Comparison of ENCODE assay signal across 21 mouse cellular contexts in genomic region chr9:116290896-116291295, GRCm38 (mm10).
DNase-seq lines count a peak whose midpoint lies in the region; ATAC-seq and TF ChIP-seq lines count a peak whose summit lies in the region.
"Had no signal": no experiment of that assay in that cellular context is flagged by ENCODE, and none has a peak within 500 bp of the region (broad histone marks: within the 10 kb centered on the region; RNA-seq: fewer than 3 reads in every experiment).

No protein-coding gene starts in this region.

- H3K9me3 ChIP-seq in heart, embryonic 11.5 days (replicated peaks; ENCODE audit: control insufficient read depth, low read length), result no peaks in the 10 kb centered on the region
- H3K9me3 ChIP-seq in kidney, postnatal 0 days (replicated peaks; ENCODE audit: low read length), result no peaks in the 10 kb centered on the region
- peaks cover 3% of the 10 kb centered on the region for H3K9me3 ChIP-seq in CH12.LX (replicated peaks; ENCODE audit: low read length)
- H3K9me3 ChIP-seq in stomach, postnatal 0 days (ENCODE audit: control insufficient read depth, low read length), result no peaks in the 10 kb centered on the region
- H3K9me3 ChIP-seq: embryonic facial prominence, embryonic 15.5 days; forebrain, embryonic 10.5 days; hindbrain, embryonic 12.5 days had no signal

- no peaks in the 10 kb centered on the region for H3K79me2 ChIP-seq in heart, adult 2 months (replicated peaks; ENCODE audit: control insufficient read depth, insufficient read depth, low read length)
- no peaks in the 10 kb centered on the region for H3K79me2 ChIP-seq in CH12.LX (replicated peaks; ENCODE audit: control insufficient read depth, extremely low read depth, insufficient read depth, poor library complexity, severe bottlenecking)

- no peak overlapping the region for H3K4me2 ChIP-seq in heart, embryonic 11.5 days
- no peak overlapping the region for H3K4me2 ChIP-seq in kidney, postnatal 0 days (ENCODE audit: low read length)
- no peak overlapping the region for H3K4me2 ChIP-seq in CH12.LX (ENCODE audit: insufficient read depth, low read depth, poor library complexity, severe bottlenecking)
- H3K4me2 ChIP-seq in stomach, postnatal 0 days (replicated peaks; ENCODE audit: low read depth), result no peak overlapping the region
- H3K4me2 ChIP-seq: embryonic facial prominence, embryonic 15.5 days; hindbrain, embryonic 12.5 days had no signal

- TF ChIP-seq EP300 in heart, adult 2 months (IDR thresholded peaks at IDR 0.05; ENCODE audit: insufficient read depth, low read depth, low read length), result no peak
- no peak for TF ChIP-seq EP300 in CH12.LX (IDR thresholded peaks at IDR 0.05; ENCODE audit: low read length)
- TF ChIP-seq EP300 in stomach, postnatal 0 days (optimal IDR thresholded peaks at IDR 0.05), result no peak

- intact Hi-C loops in heart, adult 2 months (cut with DNase I), result loop anchor here (2.0 kb wide), 1 partner anchor 18 kb away; no protein-coding TSS in a partner anchor

- H3K4me1 ChIP-seq in heart, adult 2 months (ENCODE audit: control insufficient read depth, insufficient read depth, low read length), result peaks cover 3% of the 10 kb centered on the region
- no peaks in the 10 kb centered on the region for H3K4me1 ChIP-seq in heart, embryonic 11.5 days (ENCODE audit: control insufficient read depth, insufficient read depth, low read length)
- no peaks in the 10 kb centered on the region for H3K4me1 ChIP-seq in kidney, postnatal 0 days (replicated peaks; ENCODE audit: insufficient read depth, low read length)
- peaks cover 0 to 10% of the 10 kb centered on the region in 2 experiments; a peak in 3 of 4 replicates for H3K4me1 ChIP-seq in CH12.LX (ENCODE audit: control insufficient read depth in 1 of 2, insufficient read depth in 2 of 2)
- H3K4me1 ChIP-seq in stomach, postnatal 0 days (replicated peaks; ENCODE audit: control insufficient read depth, insufficient read depth), result no peaks in the 10 kb centered on the region
- H3K4me1 ChIP-seq: embryonic facial prominence, embryonic 15.5 days; hindbrain, embryonic 12.5 days had no signal

- in situ Hi-C loops in CH12.LX (cut with MboI; ENCODE audit: low pct_ligation_motif_present, low pct_unique_long_range_greater_than_20kb, low sequenced_read_pairs), result no loop called here

- no peak overlapping the region for H3K4me3 ChIP-seq in heart, adult 2 months
- no peak overlapping the region for H3K4me3 ChIP-seq in heart, embryonic 11.5 days (ENCODE audit: low read depth, low read length)
- H3K4me3 ChIP-seq in kidney, postnatal 0 days (replicated peaks; ENCODE audit: low read depth, low read length), result no peak overlapping the region
- no peak overlapping the region for H3K4me3 ChIP-seq in CH12.LX (replicated peaks in 1 of 3; ENCODE audit: low read depth in 2 of 3, low read length in 2 of 3, poor library complexity in 1 of 3)
- no peak overlapping the region for H3K4me3 ChIP-seq in stomach, postnatal 0 days (ENCODE audit: low read depth, low read length)
- H3K4me3 ChIP-seq: embryonic facial prominence, embryonic 15.5 days; erythroblast, embryonic 14.5 days; forebrain, embryonic 10.5 days; gastrocnemius, adult 2 months; hindbrain, embryonic 12.5 days had no signal

- H3K27me3 ChIP-seq in heart, adult 2 months (ENCODE audit: control insufficient read depth, insufficient read depth, low read length), result no peaks in the 10 kb centered on the region
- H3K27me3 ChIP-seq in heart, embryonic 11.5 days (ENCODE audit: control insufficient read depth, insufficient read depth, low read length), result no peaks in the 10 kb centered on the region
- no peaks in the 10 kb centered on the region for H3K27me3 ChIP-seq in kidney, postnatal 0 days (ENCODE audit: insufficient read depth, low read length)
- H3K27me3 ChIP-seq in CH12.LX (replicated peaks), result no peaks in the 10 kb centered on the region
- no peaks in the 10 kb centered on the region for H3K27me3 ChIP-seq in stomach, postnatal 0 days (ENCODE audit: control insufficient read depth, insufficient read depth, low read length)
- H3K27me3 ChIP-seq: embryonic facial prominence, embryonic 15.5 days; hindbrain, embryonic 12.5 days had no signal

- no peak for ATAC-seq in heart, embryonic 11.5 days (replicated peaks; ENCODE audit: insufficient number of reproducible peaks, low FRiP score, low TSS enrichment)
- ATAC-seq in kidney, postnatal 0 days (replicated peaks; ENCODE audit: low FRiP score, low read depth), result no peak
- ATAC-seq in stomach, postnatal 0 days (ENCODE audit: low FRiP score, low TSS enrichment), result no peak
- ATAC-seq: forebrain, embryonic 14.5 days; hindbrain, embryonic 16.5 days had no signal

- no peak overlapping the region for H3K27ac ChIP-seq in heart, adult 2 months
- no peak overlapping the region for H3K27ac ChIP-seq in heart, embryonic 11.5 days (ENCODE audit: low read depth, low read length)
- no peak overlapping the region for H3K27ac ChIP-seq in kidney, postnatal 0 days
- no peak overlapping the region for H3K27ac ChIP-seq in CH12.LX (ENCODE audit: insufficient read depth, low read depth)
- no peak overlapping the region for H3K27ac ChIP-seq in stomach, postnatal 0 days (replicated peaks)
- H3K27ac ChIP-seq: forebrain, embryonic 10.5 days; gastrocnemius, adult 2 months; hindbrain, embryonic 12.5 days had no signal

- H3K36me3 ChIP-seq in heart, adult 2 months (ENCODE audit: control insufficient read depth, insufficient read depth, low read length), result no peaks in the 10 kb centered on the region
- no peaks in the 10 kb centered on the region for H3K36me3 ChIP-seq in heart, embryonic 11.5 days (ENCODE audit: control insufficient read depth, insufficient read depth, low read length)
- H3K36me3 ChIP-seq in kidney, postnatal 0 days (ENCODE audit: insufficient read depth, low read length), result no peaks in the 10 kb centered on the region
- H3K36me3 ChIP-seq in CH12.LX (replicated peaks in 1 of 2; ENCODE audit: control insufficient read depth in 1 of 2, insufficient read depth in 1 of 2, low read length in 1 of 2), result no peaks in the 10 kb centered on the region
- no peaks in the 10 kb centered on the region for H3K36me3 ChIP-seq in stomach, postnatal 0 days (ENCODE audit: control insufficient read depth, insufficient read depth, low read length)
- H3K36me3 ChIP-seq: embryonic facial prominence, embryonic 15.5 days; forebrain, embryonic 10.5 days; G1E; hindbrain, embryonic 12.5 days had no signal

- TF ChIP-seq POLR2A in heart, adult 2 months (IDR thresholded peaks at IDR 0.05; ENCODE audit: insufficient read depth, low read depth, low read length), result no peak
- TF ChIP-seq POLR2A in CH12.LX (IDR thresholded peaks at IDR 0.05; ENCODE audit: low read depth, low read length), result no peak

- TF ChIP-seq CTCF in heart, adult 2 months (IDR thresholded peaks at IDR 0.05), result peak; percentile 31
- TF ChIP-seq CTCF in kidney, postnatal 0 days (IDR thresholded peaks at IDR 0.05; ENCODE audit: low read depth), result peak; percentile 20; the same call in 1 of the 2 replicates
- TF ChIP-seq CTCF in CH12.LX (conservative IDR thresholded peaks at IDR 0.05 in 1 of 2, IDR thresholded peaks at IDR 0.05 in 1 of 2; ENCODE audit: low read depth in 2 of 2, low read length in 2 of 2), result 0 out of 4 replicates have a peak, but pooled peaks of 1 of the 2 experiments have one; percentile 14
- peak; percentile 42 for TF ChIP-seq CTCF in stomach, postnatal 0 days (IDR thresholded peaks at IDR 0.05; ENCODE audit: low read depth)

- dilution Hi-C loops in CH12.LX (cut with MboI; ENCODE audit: extremely low pct_ligation_motif_present, extremely low pct_unique_long_range_greater_than_20kb, low sequenced_read_pairs), result no loop called here

- DNase-seq in heart, adult 2 months, result no peak
- DNase-seq in kidney, postnatal 0 days (ENCODE audit: low spot score), result no peak
- DNase-seq in kidney, postnatal 14 days, result no peak
- no peak for DNase-seq in CH12.LX (ENCODE audit: extremely low read depth)
- DNase-seq in stomach, postnatal 0 days (ENCODE audit: low spot score), result no peak
- DNase-seq in embryo, embryonic 9.5 days (ENCODE audit: extremely low spot score), result no peak
- DNase-seq: adrenal gland, postnatal 14 days; cerebellum, adult 11-12 months; cerebellum, adult 9-11 months; gastrocnemius, adult 2 months; gastrocnemius, postnatal 25 days; heart, postnatal 10 days; heart, postnatal 4 days had no signal

- H3K9ac ChIP-seq in heart, adult 2 months (ENCODE audit: low read depth, low read length), result no peak overlapping the region
- H3K9ac ChIP-seq in heart, embryonic 11.5 days (ENCODE audit: low read depth, low read length), result no peak overlapping the region
- H3K9ac ChIP-seq in kidney, postnatal 0 days (ENCODE audit: low read depth, low read length), result no peak overlapping the region
- H3K9ac ChIP-seq in CH12.LX (ENCODE audit: insufficient read depth, low read depth), result no peak overlapping the region
- no peak overlapping the region for H3K9ac ChIP-seq in stomach, postnatal 0 days (ENCODE audit: low read length)
- H3K9ac ChIP-seq: embryonic facial prominence, embryonic 15.5 days; hindbrain, embryonic 12.5 days had no signal

- WGBS in heart, adult 2 months, result 87% methylated on average over 1 of the region's 1 CpGs
- 94% methylated on average over 1 of the region's 1 CpGs for WGBS in heart, embryonic 11.5 days (ENCODE audit: insufficient replicate concordance)
- 80% methylated on average over 1 of the region's 1 CpGs for WGBS in kidney, postnatal 0 days
- WGBS in stomach, postnatal 0 days, result 79% methylated on average over 1 of the region's 1 CpGs

- TF ChIP-seq RAD21 in CH12.LX (IDR thresholded peaks at IDR 0.05; ENCODE audit: low read depth, low read length), result peak; percentile 17

TF ChIP-seq in CH12.LX, 34 proteins besides CTCF, POLR2A, EP300 and RAD21:
- TF ChIP-seq IRF4 (IDR thresholded peaks at IDR 0.05; ENCODE audit: low read depth, low read length) (no peak), SMC3 (IDR thresholded peaks at IDR 0.05; ENCODE audit: low read depth, low read length) (peak; percentile 40)
